Mouse (Mus musculus) bone marrow, adult 2 months (tissue): ENCODE data around the gene Gsk3a.

Experiments used
- CTCF ChIP-seq: fragments of 200-500 bp; IDR thresholded peaks from 2 replicates; pipeline ENCODE4 v1.5.1; 2011; ENCODE audit warnings: low read length, control low read depth; ENCODE audit not compliant: control insufficient read depth, insufficient read depth
- POLR2A ChIP-seq: fragments of 200-500 bp; IDR thresholded peaks from 2 replicates; pipeline ENCODE4 v1.6.1; 2011; ENCODE audit warnings: low read depth, mild to moderate bottlenecking, control low read depth, low read length, borderline replicate concordance; ENCODE audit not compliant: control insufficient read depth

- TF ChIP-seq CTCF (no peak), POLR2A (no peak)
Observed at GRCm38 (mm10) chr7:25284171-25284570, 46.5 kb upstream of the Gsk3a start.
